Mouse (Mus musculus): Measurements from ENCODE around the gene Pard3b. TPM values are rescaled to one million over a fixed set of nuclear protein-coding genes. Genes with fewer than 3 reads are reported as not detected.

Pard3b gene
- total RNA-seq, 2 experiments from 2014 or later, result 9.6 to 10.7 TPM

- no peak for DNase-seq
These were observed 760.1 kb downstream of the Pard3b start for GRCm38 (mm10) chr1:62398738-62399137.

- no peak for DNase-seq
These were observed 766.4 kb downstream of the Pard3b start for GRCm38 (mm10) chr1:62405061-62405460.

GRCm38 (mm10) chr1:62411368-62411767 is 772.7 kb downstream of the Pard3b start:
- DNase-seq, result no peak

GRCm38 (mm10) chr1:62412019-62412418 is 773.4 kb downstream of the Pard3b start:
- DNase-seq, result no peak

GRCm38 (mm10) chr1:62412988-62413387 is 774.4 kb downstream of the Pard3b start:
- DNase-seq, result no peak

- no peak for DNase-seq
These were observed 775.9 kb downstream of the Pard3b start for GRCm38 (mm10) chr1:62414521-62414920.

- DNase-seq, result no peak
These were observed 778.2 kb downstream of the Pard3b start for GRCm38 (mm10) chr1:62416627-62417374.

GRCm38 (mm10) chr1:62422896-62423650 is 784.4 kb downstream of the Pard3b start:
- DNase-seq, result no peak

GRCm38 (mm10) chr1:62425369-62425768 is 786.7 kb downstream of the Pard3b start:
- DNase-seq, result no peak

- DNase-seq, result no peak
These were observed 790.1 kb downstream of the Pard3b start for GRCm38 (mm10) chr1:62428736-62429135.

GRCm38 (mm10) chr1:62429333-62430182 is 790.9 kb downstream of the Pard3b start:
- no peak for DNase-seq

GRCm38 (mm10) chr1:62431054-62431453 is 792.4 kb downstream of the Pard3b start:
- DNase-seq, result no peak

- DNase-seq, result no peak
These were observed 795.3 kb downstream of the Pard3b start for GRCm38 (mm10) chr1:62433891-62434290.

- no peak for DNase-seq
These were observed 797.2 kb downstream of the Pard3b start for GRCm38 (mm10) chr1:62435844-62436243.

- DNase-seq, result no peak
These were observed 797.7 kb downstream of the Pard3b start for GRCm38 (mm10) chr1:62436304-62436703.

GRCm38 (mm10) chr1:62437493-62437892 is 798.9 kb downstream of the Pard3b start:
- no peak for DNase-seq

GRCm38 (mm10) chr1:62444406-62444805 is 805.8 kb downstream of the Pard3b start:
- DNase-seq, result no peak

GRCm38 (mm10) chr1:62446818-62447217 is 808.2 kb downstream of the Pard3b start:
- DNase-seq, result no peak

GRCm38 (mm10) chr1:62449193-62449875 is 810.7 kb downstream of the Pard3b start:
- DNase-seq, result no peak

GRCm38 (mm10) chr1:62465536-62465935 is 826.9 kb downstream of the Pard3b start:
- no peak for DNase-seq

GRCm38 (mm10) chr1:62466544-62466943 is 827.9 kb downstream of the Pard3b start:
- no peak for DNase-seq

GRCm38 (mm10) chr1:62483059-62483458 is 844.4 kb downstream of the Pard3b start:
- no peak for DNase-seq

All from gastrocnemius, postnatal 10 days (tissue).